10 mouse cellular contexts compared by ENCODE assay signal in genomic region chr12:40535655-40536618, GRCm38 (mm10).
DNase-seq lines count a peak whose midpoint lies in the region; ATAC-seq and TF ChIP-seq lines count a peak whose summit lies in the region.
"Had no signal": no experiment of that assay in that cellular context is flagged by ENCODE, and none has a peak within 500 bp of the region (broad histone marks: within the 10 kb centered on the region; RNA-seq: fewer than 3 reads in every experiment).

No protein-coding gene starts in this region.

- WGBS in lung, adult 2 months, result 57% methylated on average over 9 of the region's 9 CpGs
- 69% methylated on average over 9 of the region's 9 CpGs for WGBS in lung, embryonic 16.5 days

- TF ChIP-seq CTCF in lung, adult 2 months (IDR thresholded peaks at IDR 0.05; ENCODE audit: insufficient read depth, low read length), result no peak

- DNase-seq in lung, adult 18-20 months, result peak; percentile 46 to 52
- DNase-seq in lung, adult 2 months, result no peak
- peak; percentile 54 for DNase-seq in fibroblast of lung, adult 2 months (ENCODE audit: low read depth)
- DNase-seq in thymus, postnatal 14 days, result peak; percentile 53
- no peak for DNase-seq in ovary, postnatal 10 days (ENCODE audit: low spot score)
- no peak for DNase-seq in testis, postnatal 10 days (ENCODE audit: low spot score)
- DNase-seq in gastrocnemius, postnatal 10 days, result no peak

- no peak overlapping the region for H3K9ac ChIP-seq in lung, embryonic 16.5 days (ENCODE audit: low read length)
- H3K9ac ChIP-seq: embryonic facial prominence, embryonic 12.5 days; neural tube, embryonic 13.5 days had no signal

- peak; percentile 20; the same call in 1 of the 2 replicates for ATAC-seq in lung, embryonic 16.5 days (ENCODE audit: low read depth)

- H3K27me3 ChIP-seq in lung, embryonic 16.5 days (ENCODE audit: control insufficient read depth, insufficient read depth, low read depth, low read length), result no peaks in the 10 kb centered on the region
- H3K27me3 ChIP-seq: embryonic facial prominence, embryonic 12.5 days; neural tube, embryonic 13.5 days had no signal

- no peak for TF ChIP-seq POLR2A in lung, adult 2 months (IDR thresholded peaks at IDR 0.05; ENCODE audit: borderline replicate concordance, extremely low read depth, low read depth, low read length)

- H3K9me3 ChIP-seq in lung, embryonic 16.5 days (ENCODE audit: control insufficient read depth, low read length), result no peaks in the 10 kb centered on the region
- H3K9me3 ChIP-seq: embryonic facial prominence, embryonic 12.5 days; neural tube, embryonic 13.5 days had no signal

- peaks cover 8% of the 10 kb centered on the region for H3K4me1 ChIP-seq in lung, adult 2 months (ENCODE audit: control insufficient read depth, insufficient read depth, low read length)
- H3K4me1 ChIP-seq in lung, embryonic 16.5 days (replicated peaks; ENCODE audit: control insufficient read depth, insufficient read depth, low read length), result peaks cover 15% of the 10 kb centered on the region; the same call in 1 of the 2 replicates

- H3K4me3 ChIP-seq in lung, adult 2 months (replicated peaks; ENCODE audit: extremely low read depth, low read depth, low read length), result no peak overlapping the region
- H3K4me3 ChIP-seq in lung, embryonic 16.5 days (ENCODE audit: low read length), result no peak overlapping the region
- H3K4me3 ChIP-seq: embryonic facial prominence, embryonic 12.5 days; neural tube, embryonic 13.5 days had no signal

- no peak overlapping the region for H3K4me2 ChIP-seq in lung, embryonic 16.5 days (ENCODE audit: low read depth, low read length)
- H3K4me2 ChIP-seq: embryonic facial prominence, embryonic 12.5 days; neural tube, embryonic 13.5 days had no signal

- H3K27ac ChIP-seq in lung, embryonic 16.5 days (ENCODE audit: low read length), result 0 out of 2 replicates have a peak overlapping the region, but pooled peaks have one; percentile 16
- H3K27ac ChIP-seq: embryonic facial prominence, embryonic 12.5 days; neural tube, embryonic 13.5 days had no signal

- H3K36me3 ChIP-seq in lung, embryonic 16.5 days (ENCODE audit: control insufficient read depth, insufficient read depth, low read length), result no peaks in the 10 kb centered on the region
- H3K36me3 ChIP-seq: embryonic facial prominence, embryonic 12.5 days; neural tube, embryonic 13.5 days had no signal

Comparison
In these comparisons a context has a peak if more than half of its experiments do, and no peak if none do; other contexts are left out.
1. DNase-seq: peak in lung, adult 18-20 months (2 of 2), fibroblast of lung, adult 2 months (single experiment) and thymus, postnatal 14 days (single experiment); none in lung, adult 2 months (single experiment), ovary, postnatal 10 days (single experiment), testis, postnatal 10 days (single experiment) and gastrocnemius, postnatal 10 days (single experiment).